Mouse (Mus musculus): ENCODE measurements at regions not wholly inside any gene's neighbourhood (a gene's known extent, or its start where the extent isn't known, plus 50 kb on each side); places are given as distances from the start of the nearest gene placed in this dataset.

DNA sequence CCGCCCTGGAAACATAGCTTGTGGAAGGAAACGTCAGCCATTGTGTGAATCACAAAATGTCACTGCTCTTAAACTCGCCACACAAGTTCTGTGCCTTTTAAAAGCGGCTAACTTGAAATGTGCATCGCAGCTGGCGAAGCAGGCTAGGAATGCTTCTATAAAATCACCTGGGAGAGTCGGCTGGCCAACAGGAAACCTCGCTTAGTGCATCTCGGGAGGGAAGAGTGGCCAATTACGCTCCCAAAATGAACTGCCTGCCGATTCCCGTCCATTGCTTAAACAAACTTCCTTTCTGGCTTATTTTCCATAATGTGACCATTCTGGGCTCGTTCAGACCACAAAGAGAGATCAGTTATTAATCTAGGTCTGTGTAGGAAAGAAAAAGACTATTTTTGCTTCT is 119.7 kb upstream of the Plcz1 start:
- Histone ChIP-seq H3K4me1 (replicated peaks; ENCODE audit: control insufficient read depth, insufficient read depth, low read length) (no peaks in the 10 kb centered on the region), H3K9ac (ENCODE audit: low read depth, low read length) (no peak overlapping the region), H3K27ac (ENCODE audit: low read depth, low read length) (no peak overlapping the region), H3K36me3 (ENCODE audit: control insufficient read depth, insufficient read depth, low read length) (no peaks in the 10 kb centered on the region), H3K4me3 (ENCODE audit: low read depth, low read length) (no peak overlapping the region), H3K27me3 (replicated peaks; ENCODE audit: control insufficient read depth, insufficient read depth, low read length) (no peaks in the 10 kb centered on the region), H3K9me3 (ENCODE audit: control insufficient read depth, low read length) (no peaks in the 10 kb centered on the region), H3K4me2 (no peak overlapping the region)
- 79% methylated on average over 13 of the region's 13 CpGs for WGBS
- no peak for DNase-seq (ENCODE audit: low spot score)
- ATAC-seq (replicated peaks; ENCODE audit: low FRiP score), result no peak

GRCm38 (mm10) chr6:140158986-140159385 is 117.7 kb upstream of the Plcz1 start:
- Histone ChIP-seq H3K36me3 (ENCODE audit: control insufficient read depth, insufficient read depth, low read length) (no peaks in the 10 kb centered on the region), H3K9ac (ENCODE audit: low read depth, low read length) (no peak overlapping the region), H3K4me1 (replicated peaks; ENCODE audit: control insufficient read depth, insufficient read depth, low read length) (no peaks in the 10 kb centered on the region), H3K27ac (ENCODE audit: low read depth, low read length) (no peak overlapping the region), H3K9me3 (ENCODE audit: control insufficient read depth, low read length) (no peaks in the 10 kb centered on the region), H3K27me3 (replicated peaks; ENCODE audit: control insufficient read depth, insufficient read depth, low read length) (no peaks in the 10 kb centered on the region), H3K4me2 (no peak overlapping the region), H3K4me3 (ENCODE audit: low read depth, low read length) (no peak overlapping the region)
- 79% methylated on average over 13 of the region's 13 CpGs for WGBS
- DNase-seq (ENCODE audit: low spot score) (no peak), ATAC-seq (replicated peaks; ENCODE audit: low FRiP score) (no peak)

DNA sequence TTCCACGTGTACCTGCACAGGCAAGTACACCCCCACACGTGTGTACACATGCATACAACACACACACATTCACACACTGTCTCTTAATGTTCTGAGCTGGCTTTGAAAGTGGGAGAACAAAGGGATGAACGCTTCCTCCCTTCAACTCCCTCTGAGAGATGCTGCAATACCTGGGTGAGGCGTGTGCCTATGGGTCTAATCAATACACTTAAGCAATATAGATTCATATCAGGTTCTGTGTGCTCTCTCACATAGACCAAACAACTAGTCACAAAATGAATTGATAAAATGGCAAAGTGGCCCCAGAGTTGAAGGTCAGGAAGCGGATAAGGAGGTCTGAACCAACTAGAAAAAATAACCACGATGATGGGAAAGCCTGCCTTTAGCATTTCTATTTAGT is 116.1 kb upstream of the Plcz1 start:
- Histone ChIP-seq H3K4me2 (no peak overlapping the region), H3K4me3 (ENCODE audit: low read depth, low read length) (no peak overlapping the region), H3K27me3 (replicated peaks; ENCODE audit: control insufficient read depth, insufficient read depth, low read length) (no peaks in the 10 kb centered on the region), H3K36me3 (ENCODE audit: control insufficient read depth, insufficient read depth, low read length) (no peaks in the 10 kb centered on the region), H3K27ac (ENCODE audit: low read depth, low read length) (no peak overlapping the region), H3K9me3 (ENCODE audit: control insufficient read depth, low read length) (no peaks in the 10 kb centered on the region), H3K9ac (ENCODE audit: low read depth, low read length) (no peak overlapping the region), H3K4me1 (replicated peaks; ENCODE audit: control insufficient read depth, insufficient read depth, low read length) (no peaks in the 10 kb centered on the region)
- no peak for ATAC-seq (replicated peaks; ENCODE audit: low FRiP score)
- 73% methylated on average over 6 of the region's 6 CpGs for WGBS
- DNase-seq (ENCODE audit: low spot score), result no peak

DNA sequence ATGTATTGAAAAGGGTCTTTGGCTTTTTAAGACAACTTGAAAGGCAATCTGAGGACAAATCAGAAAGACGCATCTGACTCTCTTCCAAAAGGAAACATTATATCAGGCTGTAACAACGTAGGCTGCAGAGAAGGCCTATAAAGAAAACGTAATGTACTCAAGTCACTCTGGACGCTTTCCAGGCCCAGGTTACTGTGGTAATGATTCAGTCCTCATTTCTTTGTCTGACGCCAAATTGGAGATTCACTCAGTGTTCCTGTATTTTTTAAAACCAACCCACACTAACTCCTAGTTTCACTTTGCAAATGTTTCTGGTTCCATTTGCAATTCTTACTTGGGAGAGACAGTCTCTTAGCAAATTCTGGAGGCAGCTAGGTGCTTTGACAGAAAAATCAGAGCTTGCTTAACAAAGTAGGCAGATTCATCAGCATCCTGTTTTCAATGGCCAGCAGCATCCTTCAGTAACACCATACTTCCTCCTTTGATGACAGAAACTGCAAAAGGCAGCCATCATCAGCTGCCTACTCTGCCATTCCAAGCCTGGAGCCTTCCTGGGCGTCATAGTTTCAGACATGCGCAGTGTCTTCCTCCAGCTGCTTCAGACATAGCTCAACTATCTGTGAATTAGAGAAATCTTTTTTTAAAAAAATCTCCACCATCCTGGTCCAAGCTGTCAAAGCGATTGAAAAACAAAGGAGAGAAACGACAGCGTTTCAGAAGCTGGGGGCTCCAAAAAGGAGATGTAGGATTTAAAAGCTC is 111.3 kb upstream of the Plcz1 start:
- WGBS, result 73% methylated on average over 10 of the region's 10 CpGs
- H3K9ac ChIP-seq (ENCODE audit: low read depth, low read length), result no peak overlapping the region
- no peaks in the 10 kb centered on the region for H3K27me3 ChIP-seq (replicated peaks; ENCODE audit: control insufficient read depth, insufficient read depth, low read length)
- no peaks in the 10 kb centered on the region for H3K4me1 ChIP-seq (replicated peaks; ENCODE audit: control insufficient read depth, insufficient read depth, low read length)
- H3K36me3 ChIP-seq (ENCODE audit: control insufficient read depth, insufficient read depth, low read length), result no peaks in the 10 kb centered on the region
- ATAC-seq (replicated peaks; ENCODE audit: low FRiP score), result no peak
- H3K4me3 ChIP-seq (ENCODE audit: low read depth, low read length), result no peak overlapping the region
- H3K27ac ChIP-seq (ENCODE audit: low read depth, low read length), result no peak overlapping the region
- H3K9me3 ChIP-seq (ENCODE audit: control insufficient read depth, low read length), result no peaks in the 10 kb centered on the region
- no peak for DNase-seq (ENCODE audit: low spot score)
- H3K4me2 ChIP-seq, result no peak overlapping the region

- Histone ChIP-seq H3K9me3 (ENCODE audit: control insufficient read depth, low read length) (no peaks in the 10 kb centered on the region), H3K27ac (ENCODE audit: low read depth, low read length) (no peak overlapping the region), H3K9ac (ENCODE audit: low read depth, low read length) (no peak overlapping the region), H3K4me3 (ENCODE audit: low read depth, low read length) (no peak overlapping the region), H3K4me1 (replicated peaks; ENCODE audit: control insufficient read depth, insufficient read depth, low read length) (no peaks in the 10 kb centered on the region), H3K27me3 (replicated peaks; ENCODE audit: control insufficient read depth, insufficient read depth, low read length) (no peaks in the 10 kb centered on the region), H3K4me2 (no peak overlapping the region), H3K36me3 (ENCODE audit: control insufficient read depth, insufficient read depth, low read length) (no peaks in the 10 kb centered on the region)
- ATAC-seq (replicated peaks; ENCODE audit: low FRiP score), result no peak
- DNase-seq (ENCODE audit: low spot score), result no peak
- 87% methylated on average over 11 of the region's 11 CpGs for WGBS
Measured at GRCm38 (mm10) chr6:140148628-140149245, 107.5 kb upstream of the Plcz1 start.

- no peaks in the 10 kb centered on the region for H3K36me3 ChIP-seq (ENCODE audit: control insufficient read depth, insufficient read depth, low read length)
- H3K4me2 ChIP-seq, result no peak overlapping the region
- DNase-seq (ENCODE audit: low spot score) (no peak), ATAC-seq (replicated peaks; ENCODE audit: low FRiP score) (no peak)
- no peak overlapping the region for H3K9ac ChIP-seq (ENCODE audit: low read depth, low read length)
- no peaks in the 10 kb centered on the region for H3K9me3 ChIP-seq (ENCODE audit: control insufficient read depth, low read length)
- no peak overlapping the region for H3K27ac ChIP-seq (ENCODE audit: low read depth, low read length)
- H3K4me1 ChIP-seq (replicated peaks; ENCODE audit: control insufficient read depth, insufficient read depth, low read length), result no peaks in the 10 kb centered on the region
- no peak overlapping the region for H3K4me3 ChIP-seq (ENCODE audit: low read depth, low read length)
- H3K27me3 ChIP-seq (replicated peaks; ENCODE audit: control insufficient read depth, insufficient read depth, low read length), result no peaks in the 10 kb centered on the region
- 51% methylated on average over 3 of the region's 3 CpGs for WGBS
Measured at GRCm38 (mm10) chr6:140148138-140148537, 106.9 kb upstream of the Plcz1 start.

GRCm38 (mm10) chr6:140147711-140148110 is 106.5 kb upstream of the Plcz1 start:
- H3K9me3 ChIP-seq (ENCODE audit: control insufficient read depth, low read length), result no peaks in the 10 kb centered on the region

GRCm38 (mm10) chr6:140133734-140134133 is 92.5 kb upstream of the Plcz1 start:
- ATAC-seq (replicated peaks; ENCODE audit: low FRiP score), result no peak
- no peaks in the 10 kb centered on the region for H3K27me3 ChIP-seq (replicated peaks; ENCODE audit: control insufficient read depth, insufficient read depth, low read length)
- no peak for DNase-seq (ENCODE audit: low spot score)
- H3K9me3 ChIP-seq (ENCODE audit: control insufficient read depth, low read length), result no peaks in the 10 kb centered on the region
- no peak overlapping the region for H3K9ac ChIP-seq (ENCODE audit: low read depth, low read length)
- no peak overlapping the region for H3K27ac ChIP-seq (ENCODE audit: low read depth, low read length)
- H3K4me3 ChIP-seq (ENCODE audit: low read depth, low read length), result no peak overlapping the region
- WGBS, result 81% methylated on average over 8 of the region's 8 CpGs
- H3K4me1 ChIP-seq (replicated peaks; ENCODE audit: control insufficient read depth, insufficient read depth, low read length), result no peaks in the 10 kb centered on the region
- H3K36me3 ChIP-seq (ENCODE audit: control insufficient read depth, insufficient read depth, low read length), result no peaks in the 10 kb centered on the region
- no peak overlapping the region for H3K4me2 ChIP-seq

More at GRCm38 (mm10) chr6:140147711-140148110, 106.5 kb upstream of the Plcz1 start:
- DNase-seq (ENCODE audit: low spot score) (no peak), ATAC-seq (replicated peaks; ENCODE audit: low FRiP score) (no peak)
- WGBS, result 69% methylated on average over 6 of the region's 6 CpGs
- Histone ChIP-seq H3K9ac (ENCODE audit: low read depth, low read length) (no peak overlapping the region), H3K27me3 (replicated peaks; ENCODE audit: control insufficient read depth, insufficient read depth, low read length) (no peaks in the 10 kb centered on the region), H3K4me2 (no peak overlapping the region), H3K4me1 (replicated peaks; ENCODE audit: control insufficient read depth, insufficient read depth, low read length) (no peaks in the 10 kb centered on the region), H3K27ac (ENCODE audit: low read depth, low read length) (no peak overlapping the region), H3K4me3 (ENCODE audit: low read depth, low read length) (no peak overlapping the region), H3K36me3 (ENCODE audit: control insufficient read depth, insufficient read depth, low read length) (no peaks in the 10 kb centered on the region)

DNA sequence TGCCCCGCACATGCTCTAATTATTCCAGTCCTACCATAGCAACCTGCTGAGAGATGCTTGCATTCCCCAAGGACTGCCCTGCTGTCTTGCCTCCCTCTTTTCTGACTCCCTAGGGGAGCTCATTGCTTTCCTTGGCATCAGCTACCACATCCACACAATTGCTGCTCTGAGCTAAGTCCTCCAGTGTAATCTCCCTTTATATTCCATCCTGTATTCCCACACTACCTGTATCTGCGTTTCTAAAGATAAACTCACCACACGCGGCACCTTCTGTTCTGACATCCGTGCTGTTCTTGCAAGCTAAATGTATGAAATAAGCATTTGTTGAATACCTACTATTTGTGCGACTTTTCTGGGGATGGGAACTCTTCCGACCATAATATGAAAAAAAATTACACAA is 85.4 kb upstream of the Plcz1 start:
- no peak for DNase-seq (ENCODE audit: low spot score)
- WGBS, result 85% methylated on average over 7 of the region's 7 CpGs
- no peak overlapping the region for H3K27ac ChIP-seq (ENCODE audit: low read depth, low read length)
- no peak overlapping the region for H3K4me2 ChIP-seq
- H3K36me3 ChIP-seq (ENCODE audit: control insufficient read depth, insufficient read depth, low read length), result no peaks in the 10 kb centered on the region
- no peaks in the 10 kb centered on the region for H3K27me3 ChIP-seq (replicated peaks; ENCODE audit: control insufficient read depth, insufficient read depth, low read length)
- no peak overlapping the region for H3K4me3 ChIP-seq (ENCODE audit: low read depth, low read length)
- H3K9ac ChIP-seq (ENCODE audit: low read depth, low read length), result no peak overlapping the region
- H3K4me1 ChIP-seq (replicated peaks; ENCODE audit: control insufficient read depth, insufficient read depth, low read length), result no peaks in the 10 kb centered on the region
- no peak for ATAC-seq (replicated peaks; ENCODE audit: low FRiP score)
- H3K9me3 ChIP-seq (ENCODE audit: control insufficient read depth, low read length), result 0 out of 2 replicates have a peak, but pooled peaks cover 5% of the 10 kb centered on the region

Data from liver, embryonic 11.5 days (tissue).